Mouse (Mus musculus) gastrocnemius, postnatal 25 days (tissue): ENCODE measurements around the gene Ppp1r15a. TPM values are rescaled to one million over a fixed set of nuclear protein-coding genes. Genes with fewer than 3 reads are reported as not detected.
"Not testable (repeated sequence)": the region's sequence is repeated elsewhere in the genome, so short reads cannot be mapped to it uniquely, and the experiment has no call there.

Experiments used
- DNase-seq: peaks from one replicate; pipeline ENCODE4 v3.0.0; 2022
- total RNA-seq, 2 experiments: library from RNA; stranded (reverse); gene quantifications; 1 replicate in 1 of 2; 2 replicates in 1 of 2; pipeline ENCODE4 v1.2.3; 2021

Ppp1r15a gene
- total RNA-seq, 2 experiments from 2014 or later: 13.8 to 19.2 TPM

DNA sequence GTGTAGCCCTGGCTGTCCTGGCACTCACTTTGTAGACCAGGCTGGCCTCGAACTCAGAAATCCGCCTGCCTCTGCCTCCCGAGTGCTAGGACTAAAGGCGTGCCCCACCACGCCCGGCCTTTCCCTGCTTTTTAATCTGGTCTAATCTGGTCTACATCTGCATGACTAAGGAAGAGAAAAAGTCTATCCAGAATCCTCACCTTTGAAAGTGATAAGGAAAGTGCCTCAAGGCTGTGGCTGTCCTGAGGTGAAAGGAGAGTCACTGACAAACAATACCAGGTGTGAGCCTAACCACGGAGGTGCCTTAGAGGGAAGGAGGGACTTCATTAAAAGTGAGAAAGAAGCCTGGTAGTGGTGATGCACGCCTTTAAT lies 25.4 kb upstream of the Ppp1r15a start:
- DNase-seq: no peak

GRCm38 (mm10) chr7:45550821-45551511 lies 24.9 kb upstream of the Ppp1r15a start:
- no peak for DNase-seq

DNA sequence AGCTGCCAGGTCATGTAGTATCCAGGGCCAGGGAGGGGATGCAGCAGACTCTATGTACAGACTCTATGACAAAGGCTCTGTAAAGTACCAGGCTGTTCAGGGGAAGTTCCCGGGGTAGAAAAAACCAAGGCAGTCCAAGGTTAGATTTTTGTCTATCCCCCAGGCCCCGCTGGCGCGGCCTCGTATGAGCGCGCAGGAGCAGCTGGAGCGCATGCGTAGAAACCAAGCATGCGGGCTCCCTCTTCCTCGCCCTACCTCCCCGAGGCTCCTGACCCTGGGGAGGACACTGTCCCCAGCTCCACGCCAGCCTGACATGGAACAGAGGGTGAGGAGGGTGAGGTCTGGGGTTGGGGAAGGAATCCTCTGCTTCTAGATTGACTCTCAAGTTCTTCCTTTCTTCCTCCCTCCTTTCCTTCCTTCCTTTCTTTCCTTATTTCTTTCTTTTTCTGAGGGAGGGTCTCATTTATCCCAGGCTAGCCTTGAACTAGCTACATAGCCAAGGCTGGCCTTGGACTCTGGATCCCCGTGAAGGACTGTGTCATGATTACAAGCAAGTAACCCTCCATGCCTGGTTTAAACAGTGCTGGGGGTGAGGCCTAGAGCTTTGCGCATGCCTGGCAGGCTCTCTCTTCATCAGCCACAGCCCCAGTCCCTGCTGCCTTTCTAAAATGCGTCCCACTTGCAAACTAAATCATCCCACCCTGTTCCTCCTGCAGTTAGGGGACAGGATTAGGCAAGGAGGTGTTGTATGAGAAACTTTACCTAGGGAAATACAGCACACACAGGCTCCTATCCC lies 23.8 kb upstream of the Ppp1r15a start:
- DNase-seq: no peak

- no peak for DNase-seq
Measured at GRCm38 (mm10) chr7:45544525-45544924, 18.5 kb upstream of the Ppp1r15a start.

GRCm38 (mm10) chr7:45540213-45540612 lies 14.1 kb upstream of the Ppp1r15a start:
- DNase-seq: no peak

DNA sequence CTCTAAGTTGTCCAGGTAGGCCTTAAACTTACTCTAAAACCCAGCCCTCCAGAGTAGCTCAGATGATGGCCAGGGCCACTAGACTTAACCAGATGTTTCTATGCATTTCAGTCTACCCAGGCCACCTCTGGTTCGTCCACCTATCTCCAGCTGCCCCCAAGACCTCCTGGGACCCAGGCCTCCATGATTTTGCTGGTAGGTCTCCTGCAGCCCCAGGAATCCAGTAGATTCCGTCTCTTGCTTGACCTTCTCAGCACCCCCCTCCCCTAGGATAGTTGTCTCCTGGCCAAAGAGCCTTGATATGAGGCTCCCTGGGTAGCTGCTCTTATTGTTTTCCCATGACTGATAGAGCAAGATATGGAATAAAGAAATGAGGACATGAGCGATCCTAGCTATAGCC lies 13.0 kb upstream of the Ppp1r15a start:
- DNase-seq: no peak

GRCm38 (mm10) chr7:45538163-45539041 lies 12.3 kb upstream of the Ppp1r15a start:
- no peak for DNase-seq

- DNase-seq: no peak
Measured at GRCm38 (mm10) chr7:45537602-45538001, 11.5 kb upstream of the Ppp1r15a start.

GRCm38 (mm10) chr7:45535676-45536075 lies 9.6 kb upstream of the Ppp1r15a start:
- DNase-seq: no peak

DNA sequence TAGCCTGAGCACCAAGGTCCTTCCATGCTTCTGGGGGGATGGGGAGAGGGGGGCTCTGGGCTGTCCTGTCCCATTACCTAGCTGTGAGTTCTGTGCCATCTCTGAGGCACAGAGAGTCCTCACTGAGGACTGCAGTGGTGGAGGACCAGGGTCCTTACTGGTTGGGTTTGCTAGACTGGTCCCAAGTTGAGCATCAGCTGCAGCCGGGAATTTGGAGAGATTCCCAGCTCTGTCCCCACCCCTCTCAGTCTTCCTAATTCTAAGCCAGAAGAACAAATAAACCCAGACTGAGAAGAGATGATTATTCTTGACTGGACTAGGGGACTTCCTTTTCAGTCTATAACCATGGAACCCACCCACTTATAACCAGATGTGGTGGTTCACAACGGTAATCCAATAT lies 4.6 kb upstream of the Ppp1r15a start:
- DNase-seq: no peak

- DNase-seq: peak; percentile 42
Measured at GRCm38 (mm10) chr7:45529461-45529860, 3.4 kb upstream of the Ppp1r15a start.

- DNase-seq: not testable (repeated sequence)
Measured at GRCm38 (mm10) chr7:45527169-45527568, 1.1 kb upstream of the Ppp1r15a start.

GRCm38 (mm10) chr7:45526474-45527120 lies 529 bp upstream of the Ppp1r15a start:
- DNase-seq: no peak

- DNase-seq: no peak
Measured at GRCm38 (mm10) chr7:45524841-45525621, 1.0 kb downstream of the Ppp1r15a start.

- no peak for DNase-seq
Measured at GRCm38 (mm10) chr7:45523678-45524170, 2.3 kb downstream of the Ppp1r15a start.

DNA sequence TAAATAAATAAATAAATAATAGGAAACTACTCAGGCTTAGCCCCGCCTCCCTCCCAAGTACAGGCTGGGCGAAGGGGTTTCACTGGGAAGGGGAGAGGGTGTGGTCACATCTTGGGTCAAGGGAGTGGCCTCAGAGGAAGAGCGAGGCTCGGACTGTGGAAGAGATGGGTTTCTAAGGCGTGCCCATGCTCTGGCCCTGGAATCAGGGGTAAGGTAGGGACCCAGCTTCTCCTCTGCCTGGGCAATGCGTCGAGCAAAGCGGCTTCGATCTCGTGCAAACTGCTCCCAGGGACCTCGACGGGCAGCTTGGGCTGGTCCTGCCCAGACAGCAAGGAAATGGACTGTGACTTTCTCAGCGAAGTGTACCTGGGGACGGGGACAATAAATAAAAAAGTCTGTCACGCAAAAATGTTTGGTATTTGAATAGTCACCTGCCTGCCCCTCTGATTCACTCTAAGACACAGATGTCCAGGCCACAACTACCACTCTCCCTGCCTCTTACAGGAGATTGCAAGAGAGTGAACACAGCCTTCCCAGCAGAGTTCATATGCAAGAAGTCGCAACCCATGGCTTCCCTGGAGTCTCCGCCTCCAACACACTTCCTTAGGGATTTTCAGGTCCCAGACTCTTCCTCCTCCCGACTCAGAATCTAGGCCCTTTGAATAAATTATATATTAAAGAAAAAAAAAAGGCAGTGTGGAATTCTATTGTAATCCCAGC lies 3.0 kb downstream of the Ppp1r15a start:
- DNase-seq: no peak

DNA sequence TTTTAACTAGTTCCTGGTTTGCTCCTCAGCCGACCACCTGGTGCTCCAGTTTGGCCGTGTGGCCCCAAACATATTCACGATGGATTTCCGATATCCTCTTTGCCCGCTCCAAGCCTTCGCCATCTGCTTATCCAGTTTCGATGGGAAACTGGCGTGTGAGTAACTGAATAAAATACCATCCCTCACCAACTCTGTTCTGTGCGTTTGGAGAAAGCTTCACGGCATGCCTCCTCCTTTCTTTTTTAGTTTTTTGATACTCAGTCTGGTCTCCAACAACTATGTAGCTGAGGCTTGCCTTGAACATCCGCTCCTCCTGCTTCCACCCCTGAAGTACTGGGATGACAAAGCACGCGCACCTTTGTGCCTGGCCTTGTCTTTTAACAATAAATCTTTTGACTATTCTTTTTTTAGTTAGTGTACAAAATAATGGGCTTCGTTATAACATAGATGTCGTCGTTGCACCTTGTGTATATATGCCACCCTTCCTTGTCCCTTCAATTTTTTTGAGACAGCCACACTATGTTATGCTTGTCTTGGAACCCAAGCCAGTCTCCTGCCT lies 3.8 kb downstream of the Ppp1r15a start:
- no peak for DNase-seq

GRCm38 (mm10) chr7:45521728-45522184 lies 4.3 kb downstream of the Ppp1r15a start:
- DNase-seq: peak; percentile 84

DNA sequence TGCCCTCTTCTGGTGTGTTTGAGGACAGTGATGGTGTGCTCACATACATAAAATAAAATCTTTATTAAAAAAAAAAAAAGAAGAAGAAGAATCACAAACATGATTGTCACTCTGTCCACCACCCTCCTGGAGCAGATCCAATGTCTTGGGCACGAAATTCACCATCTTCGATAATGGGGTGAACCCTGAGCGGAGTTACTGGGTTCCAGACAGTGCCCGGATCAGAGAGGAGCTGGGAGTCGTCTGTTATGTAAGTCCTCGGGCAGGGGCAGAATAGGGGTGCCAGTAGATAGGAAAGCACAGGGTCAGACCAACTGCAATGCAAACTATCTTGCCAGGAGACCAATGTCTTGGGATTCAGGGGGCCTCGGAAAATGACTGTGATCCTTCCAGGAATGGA lies 5.5 kb downstream of the Ppp1r15a start:
- DNase-seq: no peak
